Mouse (Mus musculus) kidney, postnatal 25 days (tissue): Measurements from ENCODE around the gene Slc25a36.

ENCODE experiments used
- DNase-seq, 2 experiments: peaks; one replicate each; pipeline ENCODE4 v3.0.0; 2021; ENCODE audit warnings: mixed read lengths in 2 of 2

Slc25a36 gene

DNA sequence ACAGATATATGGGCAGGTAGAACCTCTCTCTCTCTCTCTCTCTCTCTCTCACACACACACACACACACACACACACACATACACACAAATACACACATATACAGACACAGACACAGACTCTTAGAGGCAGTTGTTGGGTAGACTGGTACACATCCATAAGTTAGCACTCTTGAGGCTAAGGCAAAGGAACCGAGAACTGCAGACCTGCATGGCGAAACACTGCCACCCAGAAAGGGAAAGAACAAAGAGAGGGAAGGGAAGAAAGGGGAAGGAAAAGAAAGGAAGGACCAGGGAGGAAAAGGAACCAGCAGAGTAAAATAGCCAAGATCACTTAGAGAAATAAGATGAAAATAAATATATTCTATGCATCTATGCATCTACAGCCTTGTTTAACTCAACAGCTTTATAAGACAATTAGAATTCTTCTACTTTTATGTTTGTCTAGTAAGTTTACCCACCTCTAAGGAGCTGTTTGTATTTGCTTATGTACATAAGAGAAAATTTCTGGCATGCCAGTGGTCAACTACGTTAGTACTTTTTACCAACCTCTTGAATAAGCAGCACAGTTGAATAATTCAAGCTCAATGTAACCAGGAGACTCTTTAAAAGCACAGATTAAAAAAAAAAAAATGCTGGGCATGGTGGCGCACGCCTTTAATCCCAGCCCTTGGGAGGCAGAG is 4.3 kb downstream of the Slc25a36 start:
- DNase-seq = no peak

DNA sequence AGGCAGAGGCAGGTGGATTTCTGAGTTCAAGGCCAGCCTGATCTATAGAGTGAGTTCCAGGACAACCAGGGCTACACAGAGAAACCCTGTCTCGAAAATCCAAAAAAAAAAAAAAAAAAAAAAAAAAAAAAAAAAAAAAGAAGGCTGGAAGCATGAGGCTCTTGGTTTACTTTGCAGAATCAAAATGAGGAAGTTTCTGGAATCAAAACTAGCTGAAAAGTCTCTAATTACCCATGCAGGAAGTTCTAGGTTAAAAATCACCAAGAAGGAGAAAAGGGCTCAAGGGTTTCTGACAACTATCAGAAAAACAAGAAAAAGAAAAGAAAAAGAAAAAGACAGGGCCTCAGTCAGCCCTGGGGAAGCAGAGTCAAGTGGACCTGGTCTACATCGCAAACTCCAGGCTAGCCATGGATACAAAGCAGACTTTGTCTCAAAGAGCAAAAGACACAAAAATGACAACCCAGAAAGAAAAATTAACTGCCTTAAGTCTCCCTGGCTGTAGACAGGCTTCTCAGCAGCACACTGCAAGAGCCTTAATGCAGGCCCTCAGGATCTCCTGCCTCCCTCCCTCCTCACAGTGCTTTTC is 5.5 kb downstream of the Slc25a36 start:
- DNase-seq = no peak

DNA sequence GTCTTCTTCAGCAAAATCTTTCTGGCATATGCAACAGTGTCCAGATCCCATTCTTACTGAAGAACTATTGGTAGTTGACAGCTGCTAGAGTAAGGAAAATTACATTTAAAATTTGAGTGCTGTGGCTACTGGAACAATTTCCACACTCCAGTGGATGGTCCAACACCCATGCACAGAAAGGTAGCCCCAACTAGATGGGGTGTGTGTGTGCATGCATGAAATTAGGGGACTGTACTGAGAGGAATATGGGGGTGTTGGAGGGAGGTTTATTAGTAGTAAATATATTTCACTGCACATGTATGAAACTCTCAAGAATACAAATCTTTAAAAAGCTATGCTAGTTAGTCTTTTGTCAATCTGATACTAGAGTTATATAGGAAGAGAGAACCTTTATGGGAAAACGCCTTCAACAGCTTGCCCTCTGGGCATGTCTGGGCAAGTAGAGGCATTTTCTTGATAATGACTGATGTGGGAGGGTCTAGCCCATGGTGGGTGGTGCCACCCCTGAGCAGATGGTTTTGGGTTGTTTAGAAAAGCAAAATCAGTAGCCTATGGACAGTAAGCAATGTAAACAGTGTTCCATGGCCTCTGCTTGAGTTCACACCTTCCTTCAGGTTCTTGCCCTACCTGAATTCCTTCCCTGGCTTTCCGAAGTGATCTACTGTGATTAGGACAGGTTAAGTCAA is 7.4 kb downstream of the Slc25a36 start:
- DNase-seq = no peak

- DNase-seq = no peak
These were observed 12.0 kb downstream of the Slc25a36 start for GRCm38 (mm10) chr9:97098985-97099384.

GRCm38 (mm10) chr9:97096180-97096579 is 14.8 kb downstream of the Slc25a36 start:
- DNase-seq = no peak

DNA sequence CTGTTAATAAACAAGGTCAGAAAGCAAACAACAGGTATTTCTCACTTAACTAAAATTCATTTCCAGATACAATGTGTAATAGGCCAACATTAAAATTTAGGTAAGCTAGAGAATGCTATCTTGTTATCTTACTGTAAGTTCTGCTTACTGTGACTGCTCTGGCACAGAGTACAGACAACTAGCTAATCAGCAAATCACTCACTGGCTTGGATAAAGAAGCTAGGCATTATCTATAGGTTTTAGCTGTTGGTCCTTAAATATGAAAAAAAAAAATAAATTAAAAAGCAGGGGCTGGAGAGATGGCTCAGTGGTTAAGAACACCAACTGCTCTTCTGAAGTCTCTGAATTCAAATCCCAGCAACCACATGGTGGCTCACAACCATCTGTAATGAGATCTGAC is 23.1 kb downstream of the Slc25a36 start:
- no peak for DNase-seq

- no peak for DNase-seq
These were observed 26.3 kb downstream of the Slc25a36 start for GRCm38 (mm10) chr9:97084628-97085027.

- no peak for DNase-seq
These were observed 29.7 kb downstream of the Slc25a36 start for GRCm38 (mm10) chr9:97081106-97081862.

DNA sequence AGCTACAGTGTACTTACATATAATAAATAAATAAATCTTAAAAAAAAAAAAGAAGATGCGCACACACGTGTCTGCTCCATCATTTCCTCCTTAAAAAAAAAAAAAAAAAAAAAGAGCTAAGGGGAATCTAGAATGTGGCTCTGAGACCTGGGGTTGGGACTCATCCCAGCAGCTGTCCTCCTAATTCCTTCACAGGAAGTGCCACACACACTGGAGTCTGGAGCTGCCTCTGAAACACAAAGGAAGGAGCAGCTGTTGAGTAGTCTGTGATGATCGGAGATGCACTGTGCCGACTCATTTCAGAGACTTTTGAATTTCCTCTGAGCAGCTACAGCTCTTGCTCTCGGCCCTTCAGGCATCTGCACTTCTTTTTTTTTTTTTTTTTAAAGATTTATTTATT is 41.0 kb downstream of the Slc25a36 start:
- no peak for DNase-seq

- no peak for DNase-seq
These were observed 41.5 kb downstream of the Slc25a36 start for GRCm38 (mm10) chr9:97069466-97069865.

GRCm38 (mm10) chr9:97068201-97069095 is 42.5 kb downstream of the Slc25a36 start:
- DNase-seq = peak; percentile 80 to 94

- DNase-seq = no peak
These were observed 43.2 kb downstream of the Slc25a36 start for GRCm38 (mm10) chr9:97067761-97068160.

- no peak for DNase-seq
These were observed 45.1 kb downstream of the Slc25a36 start for GRCm38 (mm10) chr9:97065885-97066284.

- DNase-seq = no peak
These were observed 45.7 kb downstream of the Slc25a36 start for GRCm38 (mm10) chr9:97065216-97065615.

- no peak for DNase-seq
These were observed 46.8 kb downstream of the Slc25a36 start for GRCm38 (mm10) chr9:97064161-97064560.

- no peak for DNase-seq
These were observed 49.3 kb downstream of the Slc25a36 start for GRCm38 (mm10) chr9:97061696-97062095.

GRCm38 (mm10) chr9:97056541-97057338 is 54.2 kb downstream of the Slc25a36 start:
- no peak for DNase-seq

- DNase-seq = peak in 1 of 2 experiments; percentile 62
These were observed 55.1 kb downstream of the Slc25a36 start for GRCm38 (mm10) chr9:97055906-97056305.

DNA sequence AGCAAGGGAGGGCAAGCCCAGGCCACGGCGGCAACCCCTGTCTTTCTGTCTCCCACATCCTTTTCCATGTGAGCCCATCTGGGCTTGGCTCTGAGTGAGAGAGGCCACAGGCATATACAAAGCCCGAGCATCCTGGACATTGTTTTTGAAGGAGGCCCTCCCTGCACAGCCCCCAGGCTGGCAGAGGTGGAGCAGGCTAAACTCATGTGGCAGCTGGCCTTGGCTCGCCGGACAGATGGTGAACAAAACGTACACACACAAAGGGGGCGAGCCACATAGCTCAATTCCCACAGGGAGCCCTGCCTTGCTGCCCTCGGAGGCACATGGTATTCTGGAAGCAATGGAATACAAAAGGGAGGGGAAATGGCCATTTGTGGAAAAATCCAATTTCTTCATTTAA is 59.8 kb downstream of the Slc25a36 start:
- no peak for DNase-seq

DNA sequence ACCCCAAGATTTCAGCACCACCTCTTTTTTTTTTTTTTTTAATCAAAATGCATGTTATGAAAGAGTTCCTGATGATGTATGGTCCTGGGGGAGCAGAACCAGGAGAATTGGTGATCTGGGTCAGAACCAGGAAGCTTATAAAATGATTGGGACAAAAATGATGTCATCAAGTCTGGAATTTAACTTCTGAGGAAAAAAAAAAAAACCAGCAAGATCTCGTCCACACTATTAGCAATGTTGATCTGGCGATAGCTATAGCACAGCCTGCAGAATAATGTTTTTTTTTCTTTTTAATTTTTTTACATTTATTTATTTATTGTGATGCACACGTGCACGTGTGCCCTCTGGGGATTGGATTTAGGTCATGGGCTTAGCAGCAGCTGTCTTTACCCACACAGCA is 64.7 kb downstream of the Slc25a36 start:
- DNase-seq = no peak

DNA sequence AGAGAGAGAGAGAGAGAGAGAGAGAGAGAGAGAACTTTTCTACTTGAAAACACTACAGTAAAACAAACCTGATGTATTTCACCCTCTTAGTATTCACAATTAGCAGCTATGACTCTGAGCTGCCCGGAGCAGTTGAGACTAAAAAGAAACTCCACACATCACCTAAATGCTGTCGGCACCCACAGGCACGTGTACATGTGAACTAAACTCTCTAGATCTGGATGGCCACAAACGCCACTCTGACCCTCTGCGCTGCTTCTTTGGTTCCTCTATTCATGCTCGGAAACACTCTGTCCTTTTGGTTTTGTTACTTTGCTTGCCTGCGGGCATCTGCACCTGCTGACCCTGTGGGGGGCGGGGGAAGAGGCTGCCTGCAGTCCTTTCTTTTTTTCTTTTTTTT is 69.3 kb downstream of the Slc25a36 start:
- no peak for DNase-seq

- no peak for DNase-seq
These were observed 72.9 kb downstream of the Slc25a36 start for GRCm38 (mm10) chr9:97038010-97038409.
